ENCODE assay signal across 7 mouse cellular contexts in genomic region chr5:114099709-114100389, GRCm38 (mm10). TPM values are rescaled to one million over a fixed set of nuclear protein-coding genes. Genes with fewer than 3 reads are reported as not detected.
A peak's percentile ranks its signal among the peaks of the same experiment; 100 is the strongest.
DNase-seq lines count a peak whose midpoint lies in the region; ATAC-seq lines count a peak whose summit lies in the region.

No protein-coding gene starts in this region.

- DNase-seq in adrenal gland, adult (ENCODE audit: inconsistent age in 2 of 2, low spot score in 1 of 2): peak; percentile 93 to 98
- DNase-seq in embryo, embryonic 10.5 days (ENCODE audit: low spot score): peak; percentile 94
- peak; percentile 85 to 90 for DNase-seq in gastrocnemius, postnatal 4 days (ENCODE audit: low spot score in 2 of 2)
- peak; percentile 94 to 95 for DNase-seq in left cerebral cortex, postnatal 36 days (ENCODE audit: low spot score in 2 of 2)
- peak; percentile 100 for DNase-seq in midbrain, embryonic 11.5 days (ENCODE audit: low spot score, missing footprints)
- DNase-seq in skeletal muscle tissue, adult 2 months (ENCODE audit: low read depth, low spot score): peak; percentile 82

- no peaks in the 10 kb centered on the region for H3K36me3 ChIP-seq in intestine, embryonic 16.5 days (ENCODE audit: control insufficient read depth, insufficient read depth, low read length)
- no peaks in the 10 kb centered on the region for H3K36me3 ChIP-seq in midbrain, embryonic 11.5 days (ENCODE audit: control insufficient read depth, insufficient read depth, low read length)

- peak overlapping the region; percentile 97 for H3K9ac ChIP-seq in intestine, embryonic 16.5 days (ENCODE audit: low read depth, low read length)
- H3K9ac ChIP-seq in midbrain, embryonic 11.5 days (ENCODE audit: low read length): peak overlapping the region; percentile 91

- WGBS in intestine, embryonic 16.5 days: 7% methylated on average over 37 of the region's 37 CpGs
- 8% methylated on average over 37 of the region's 37 CpGs for WGBS in midbrain, embryonic 11.5 days

- peak overlapping the region; percentile 97 for H3K4me3 ChIP-seq in intestine, embryonic 16.5 days (ENCODE audit: low read length)
- H3K4me3 ChIP-seq in midbrain, embryonic 11.5 days (ENCODE audit: low read depth, low read length): peak overlapping the region; percentile 97

- intact Hi-C loops in left cerebral cortex, postnatal 36 days (cut with DNase I): loop anchor here (2.0 kb wide), 1 partner anchor 27 kb away; no protein-coding TSS in a partner anchor

- peaks cover 10% of the 10 kb centered on the region for H3K4me1 ChIP-seq in intestine, embryonic 16.5 days (ENCODE audit: control insufficient read depth, insufficient read depth, low read length)
- H3K4me1 ChIP-seq in midbrain, embryonic 11.5 days (ENCODE audit: control insufficient read depth, insufficient read depth, low read length): peaks cover 11% of the 10 kb centered on the region

- peak; percentile 94 for ATAC-seq in intestine, embryonic 16.5 days
- peak; percentile 94 for ATAC-seq in midbrain, embryonic 11.5 days (ENCODE audit: low FRiP score)

- H3K27ac ChIP-seq in intestine, embryonic 16.5 days (ENCODE audit: low read length): 0 out of 2 replicates have a peak overlapping the region, but pooled peaks have one; percentile 51
- peak overlapping the region; percentile 35 for H3K27ac ChIP-seq in midbrain, embryonic 11.5 days (ENCODE audit: low read depth, low read length)

- no peaks in the 10 kb centered on the region for H3K27me3 ChIP-seq in intestine, embryonic 16.5 days (replicated peaks; ENCODE audit: control insufficient read depth, insufficient read depth, low read length)
- no peaks in the 10 kb centered on the region for H3K27me3 ChIP-seq in midbrain, embryonic 11.5 days (ENCODE audit: control insufficient read depth, insufficient read depth, low read length)

- no peaks in the 10 kb centered on the region for H3K9me3 ChIP-seq in intestine, embryonic 16.5 days (ENCODE audit: control insufficient read depth, low read length)
- H3K9me3 ChIP-seq in midbrain, embryonic 11.5 days (ENCODE audit: control insufficient read depth, low read length): no peaks in the 10 kb centered on the region

- peak overlapping the region; percentile 97 for H3K4me2 ChIP-seq in intestine, embryonic 16.5 days (ENCODE audit: low read depth, low read length)
- H3K4me2 ChIP-seq in midbrain, embryonic 11.5 days: peak overlapping the region; percentile 95

RNA-seq across cellular contexts. Expression of gene Svop, which starts 8.5 kb away (rescaled TPM):
- not detected for total RNA-seq in gastrocnemius, postnatal 4 days (2021)
- polyA plus RNA-seq in intestine, embryonic 16.5 days (2015; fragmentation: Nextera tagmentation; extraction: Ambion mirVana): 1.7 and 2.0 TPM in 2 replicates
- total RNA-seq in left cerebral cortex, postnatal 36 days (2021): 100 to 1,000 TPM; 179 to 201 TPM
- 21.2 TPM in 2 replicates for polyA plus RNA-seq in midbrain, embryonic 11.5 days (2014; fragmentation: Nextera tagmentation; extraction: Ambion mirVana)

RNA-seq across cellular contexts. Expression of gene Alkbh2, which starts 28.2 kb away (rescaled TPM):
- total RNA-seq in gastrocnemius, postnatal 4 days (2021): 1 to 10 TPM; 3.3 to 3.4 TPM
- polyA plus RNA-seq in intestine, embryonic 16.5 days (2015; fragmentation: Nextera tagmentation; extraction: Ambion mirVana): 7.6 and 10.1 TPM in 2 replicates
- total RNA-seq in left cerebral cortex, postnatal 36 days (2021): 1 to 10 TPM; 6.0 to 7.4 TPM
- polyA plus RNA-seq in midbrain, embryonic 11.5 days (2014; fragmentation: Nextera tagmentation; extraction: Ambion mirVana): 13.8 and 14.0 TPM in 2 replicates

RNA-seq across cellular contexts. Expression of gene Ung, which starts 30.3 kb away (rescaled TPM):
- 10 to 100 TPM; 10.5 to 14.0 TPM for total RNA-seq in gastrocnemius, postnatal 4 days (2021)
- 32.2 and 35.5 TPM in 2 replicates for polyA plus RNA-seq in intestine, embryonic 16.5 days (2015; fragmentation: Nextera tagmentation; extraction: Ambion mirVana)
- 1 to 10 TPM; 3.3 to 5.3 TPM for total RNA-seq in left cerebral cortex, postnatal 36 days (2021)
- polyA plus RNA-seq in midbrain, embryonic 11.5 days (2014; fragmentation: Nextera tagmentation; extraction: Ambion mirVana): 30.0 and 35.1 TPM in 2 replicates

RNA-seq across cellular contexts. Expression of gene Usp30, which starts 34.6 kb away (rescaled TPM):
- total RNA-seq in gastrocnemius, postnatal 4 days (2021): 10 to 100 TPM; 12.9 to 13.6 TPM
- 9.1 and 9.3 TPM in 2 replicates for polyA plus RNA-seq in intestine, embryonic 16.5 days (2015; fragmentation: Nextera tagmentation; extraction: Ambion mirVana)
- 10 to 100 TPM; 38.5 to 42.0 TPM for total RNA-seq in left cerebral cortex, postnatal 36 days (2021)
- polyA plus RNA-seq in midbrain, embryonic 11.5 days (2014; fragmentation: Nextera tagmentation; extraction: Ambion mirVana): 9.8 and 11.0 TPM in 2 replicates

RNA-seq across cellular contexts. Expression of gene Acacb, which starts 46.5 kb away (rescaled TPM):
- 10 to 100 TPM; 59.6 to 62.8 TPM for total RNA-seq in gastrocnemius, postnatal 4 days (2021)
- polyA plus RNA-seq in intestine, embryonic 16.5 days (2015; fragmentation: Nextera tagmentation; extraction: Ambion mirVana): 1.1 and 1.4 TPM in 2 replicates
- 1 to 10 TPM; 3.9 to 6.9 TPM for total RNA-seq in left cerebral cortex, postnatal 36 days (2021)
- polyA plus RNA-seq in midbrain, embryonic 11.5 days (2014; fragmentation: Nextera tagmentation; extraction: Ambion mirVana): 1.6 and 1.7 TPM in 2 replicates

Comparison
In these comparisons a context has a peak if more than half of its experiments do, and no peak if none do; other contexts are left out.
1. Peak in every context shown above with its lines: DNase-seq, ATAC-seq, H3K4me3 ChIP-seq and H3K27ac ChIP-seq.
2. RNA of gene Svop, which starts 8.5 kb away (total RNA-seq): 179 to 201 TPM in left cerebral cortex, postnatal 36 days; not detected in gastrocnemius, postnatal 4 days; every median in the first group is over 100 times any median in the second.